Mouse (Mus musculus) brain, adult 2 months (tissue): ENCODE measurements around the gene Olfr461.
A peak's percentile ranks its signal among the peaks of the same experiment; 100 is the strongest.
"Not testable (repeated sequence)": the region's sequence is repeated elsewhere in the genome, so short reads cannot be mapped to it uniquely, and the experiment has no call there.

Source experiments
- DNase-seq: peaks from one replicate; pipeline ENCODE4 v3.0.0; 2011; ENCODE audit warnings: low read depth, low spot score

The Olfr461 gene

DNA sequence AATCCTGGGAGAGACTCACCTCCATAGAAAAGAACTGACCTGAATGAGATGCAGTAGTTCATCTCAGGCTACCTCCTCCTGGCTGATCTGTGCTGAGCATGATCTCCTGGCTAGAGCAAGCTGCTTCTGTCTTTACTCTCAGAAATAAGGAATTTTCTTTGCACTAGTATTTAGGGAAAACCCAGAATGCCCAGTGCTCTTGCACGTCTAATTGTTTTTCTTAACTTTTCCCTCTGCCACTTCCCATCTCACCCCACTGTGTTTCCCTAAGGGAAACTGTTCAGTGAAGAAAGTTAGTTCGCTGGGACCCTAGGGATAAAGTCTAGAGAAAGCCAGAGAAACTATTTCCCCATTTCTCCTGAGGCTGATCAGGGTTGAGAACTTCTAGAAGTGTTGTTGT lies at the start of gene Olfr461:
Olfr461 (minus strand) TSS at position 101 of the 400 bp plus-strand sequence.
- DNase-seq: no peak

DNA sequence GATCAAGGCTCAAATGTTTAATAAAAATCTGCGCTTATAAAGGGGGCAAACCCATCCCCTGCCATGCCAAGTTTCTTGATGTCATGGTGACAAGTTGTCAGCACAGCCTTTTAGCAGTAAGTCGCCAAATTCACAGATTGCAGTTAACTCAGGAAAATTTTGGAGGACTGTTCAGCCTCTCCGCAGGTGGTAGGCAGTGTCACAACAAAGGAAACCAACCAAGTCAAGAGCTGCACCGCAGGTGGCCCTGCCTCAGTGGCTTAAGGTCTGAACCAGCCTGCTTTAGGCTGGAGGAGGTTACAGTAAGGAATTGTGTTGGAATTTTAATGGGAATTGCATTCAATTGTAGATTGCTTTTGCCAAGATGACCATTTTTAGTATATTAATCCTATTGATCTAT lies 43.7 kb upstream of the Olfr461 start:
- not testable (repeated sequence) for DNase-seq

DNA sequence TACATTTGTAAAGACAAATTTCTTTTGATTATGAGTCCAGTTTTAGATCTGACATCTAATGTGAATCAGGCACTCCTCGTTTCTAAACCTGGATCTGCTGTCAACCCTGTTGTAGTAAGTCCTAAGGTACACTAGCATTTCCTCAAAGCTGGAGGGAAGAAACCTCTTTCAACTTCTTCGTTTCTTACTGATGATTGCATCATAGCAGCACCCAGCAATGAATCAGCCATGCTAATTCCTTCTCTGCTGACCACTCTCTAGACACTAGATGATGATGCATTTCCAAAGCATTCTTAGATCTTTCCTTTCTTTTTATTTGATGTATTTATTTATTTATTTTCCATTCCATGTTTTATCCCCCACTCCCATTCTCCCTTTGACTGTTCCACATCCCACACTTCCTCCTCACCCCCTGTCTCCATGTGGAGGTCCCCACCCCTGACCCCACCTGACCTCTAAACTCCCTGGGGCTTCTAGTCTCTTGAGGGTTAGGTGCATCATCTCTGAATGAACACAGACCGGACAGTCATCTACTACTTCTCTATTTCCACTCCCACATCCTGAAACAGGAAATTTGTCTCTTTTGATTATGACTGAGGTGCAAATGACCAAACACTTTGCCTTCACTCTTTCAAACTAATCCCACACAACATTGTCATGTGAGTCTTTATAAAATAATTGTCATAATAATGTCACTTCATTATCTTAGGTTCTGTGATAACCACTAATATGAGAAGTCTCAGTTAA lies 40.1 kb upstream of the Olfr461 start:
- no peak for DNase-seq

DNA sequence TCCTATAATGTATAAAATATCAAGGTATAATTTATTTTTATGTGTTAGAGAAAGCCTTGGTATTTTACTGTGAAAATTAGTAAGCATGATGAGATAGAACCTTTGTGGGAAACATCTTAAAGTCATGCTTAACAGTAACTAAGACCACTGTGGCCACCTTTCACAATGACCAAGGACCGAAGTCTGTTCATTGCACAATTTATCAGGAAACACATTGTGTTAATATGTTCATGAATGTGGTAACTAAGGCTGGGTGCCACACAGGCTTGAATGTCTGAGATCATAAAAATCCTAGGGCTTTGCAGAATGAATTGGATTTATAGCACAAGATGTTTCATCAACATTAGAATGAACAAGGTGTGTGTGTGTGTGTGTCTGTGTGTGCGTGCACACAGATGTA lies 33.5 kb upstream of the Olfr461 start:
- no peak for DNase-seq

DNA sequence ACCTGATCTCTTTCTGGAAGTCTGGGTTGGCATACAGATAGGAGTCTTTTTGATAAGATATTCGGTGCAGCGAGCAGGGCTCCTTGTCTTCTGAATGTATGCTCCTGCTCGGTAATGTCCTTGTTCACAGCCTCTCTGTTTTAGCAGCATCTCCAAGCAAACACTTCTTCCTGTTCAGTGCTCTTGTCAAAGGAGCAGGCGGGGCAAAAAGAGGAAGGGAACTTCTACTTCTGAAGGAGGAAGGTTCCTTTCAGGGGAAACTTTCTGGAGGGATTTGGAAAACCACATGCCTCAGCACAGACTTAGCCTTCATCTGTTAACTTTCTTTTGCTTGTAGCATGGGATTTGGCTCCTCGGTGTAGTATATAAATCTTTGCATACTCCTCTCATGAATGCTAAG lies 30.8 kb upstream of the Olfr461 start, which contains the start of gene Clec5a:
Clec5a (minus strand) TSS at position 177 of the 400 bp plus-strand sequence.
- peak; percentile 4 for DNase-seq

DNA sequence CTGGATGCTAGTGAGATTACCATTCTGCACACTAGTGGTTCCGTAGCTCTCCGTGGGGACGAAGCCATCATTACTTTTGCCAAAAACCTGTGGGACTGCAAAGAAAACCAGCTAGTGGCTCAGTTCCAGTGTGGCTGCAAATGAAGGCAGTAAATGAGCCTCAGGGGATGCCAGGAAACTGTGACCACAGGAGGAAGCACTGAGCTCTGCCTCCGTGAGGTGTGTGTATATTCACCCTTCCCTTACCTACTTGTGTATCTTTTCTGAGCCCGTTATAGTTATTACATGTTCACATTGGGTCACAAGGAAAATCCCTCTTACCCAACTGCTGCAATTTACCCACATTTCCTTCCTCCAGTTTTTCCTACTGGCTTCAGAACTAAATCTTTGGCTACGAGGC lies 29.5 kb upstream of the Olfr461 start:
- no peak for DNase-seq

DNA sequence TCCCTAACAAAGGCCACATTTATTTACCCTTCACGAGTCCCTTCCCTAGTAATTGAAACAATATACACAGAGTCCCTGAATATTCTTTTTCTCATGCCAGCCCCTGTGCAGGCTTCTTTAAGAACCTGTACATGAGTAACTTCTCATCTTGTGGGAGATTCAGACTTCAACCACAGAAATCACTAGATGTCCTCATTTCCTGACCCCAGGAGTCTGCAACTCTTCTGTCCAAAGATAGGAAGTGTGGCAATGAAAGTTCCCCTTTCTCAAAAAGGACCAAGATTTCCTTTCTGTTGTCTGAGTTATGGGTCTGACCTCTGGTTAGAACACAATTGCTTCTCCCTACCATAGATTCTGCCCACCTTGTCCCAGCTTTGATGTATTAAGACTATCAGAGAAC lies 21.5 kb upstream of the Olfr461 start:
- DNase-seq: peak; percentile 30

DNA sequence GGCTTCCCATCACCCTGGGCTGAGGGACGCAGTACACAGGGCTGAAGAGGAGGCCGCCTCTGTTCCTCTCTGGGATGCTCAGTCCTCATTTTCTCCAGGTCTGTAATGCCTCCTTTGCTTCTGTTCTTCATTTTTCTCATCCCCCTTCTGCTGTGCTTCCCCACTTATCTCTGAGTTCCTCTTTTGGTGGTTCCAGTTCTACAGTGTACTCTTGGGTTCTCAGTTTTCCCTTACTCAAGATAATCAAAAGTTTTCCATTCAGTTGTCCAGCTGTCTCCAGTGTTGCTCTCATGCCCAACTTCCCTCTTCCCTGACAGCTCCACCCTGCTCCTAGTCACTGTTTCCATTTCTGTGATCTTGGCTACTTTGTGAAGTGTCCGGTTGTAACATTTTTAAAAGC lies 18.8 kb upstream of the Olfr461 start:
- DNase-seq: peak; percentile 4

DNA sequence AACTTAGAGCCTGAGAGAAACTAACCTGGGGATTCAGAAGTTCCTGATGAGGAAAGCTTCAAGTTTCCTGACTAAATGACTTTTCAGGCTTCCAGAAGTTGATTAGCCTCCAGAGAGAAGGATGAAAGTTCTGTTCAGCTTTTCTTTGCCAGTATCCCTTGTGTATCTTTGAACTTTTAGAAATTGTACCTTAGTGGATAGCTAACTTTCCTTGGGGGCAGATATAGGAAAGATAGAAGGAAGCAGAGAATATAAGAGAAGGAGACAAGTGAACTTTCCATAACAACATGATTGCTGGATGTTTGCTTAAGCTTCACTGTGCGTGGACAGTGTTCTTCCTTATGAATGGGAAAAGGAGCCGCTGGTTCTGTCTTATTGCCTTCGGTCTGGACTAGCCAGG lies 14.3 kb upstream of the Olfr461 start, which contains the start of gene Olfr460:
Olfr460 (plus strand) TSS at position 301 of the 400 bp plus-strand sequence.
- no peak for DNase-seq

DNA sequence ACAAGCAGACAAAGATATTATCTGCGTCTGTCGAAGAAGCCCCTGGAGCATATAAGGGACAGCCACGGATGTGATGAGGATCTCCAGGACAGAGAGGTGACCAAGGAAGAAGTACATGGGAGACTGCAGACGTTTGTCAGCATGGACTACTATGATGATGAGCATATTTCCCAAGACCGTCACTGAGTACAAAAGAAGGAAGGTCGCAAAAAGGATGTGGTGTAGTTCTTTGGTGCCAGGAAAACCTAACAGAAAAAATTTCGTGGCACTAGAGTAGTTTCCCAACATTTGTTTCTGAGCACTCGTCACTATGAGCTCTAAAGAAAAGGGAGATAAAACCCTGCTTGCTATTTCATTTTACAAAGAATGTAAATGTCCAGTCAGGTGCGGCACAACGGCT lies 10.2 kb downstream of the Olfr461 start:
- DNase-seq: no peak

DNA sequence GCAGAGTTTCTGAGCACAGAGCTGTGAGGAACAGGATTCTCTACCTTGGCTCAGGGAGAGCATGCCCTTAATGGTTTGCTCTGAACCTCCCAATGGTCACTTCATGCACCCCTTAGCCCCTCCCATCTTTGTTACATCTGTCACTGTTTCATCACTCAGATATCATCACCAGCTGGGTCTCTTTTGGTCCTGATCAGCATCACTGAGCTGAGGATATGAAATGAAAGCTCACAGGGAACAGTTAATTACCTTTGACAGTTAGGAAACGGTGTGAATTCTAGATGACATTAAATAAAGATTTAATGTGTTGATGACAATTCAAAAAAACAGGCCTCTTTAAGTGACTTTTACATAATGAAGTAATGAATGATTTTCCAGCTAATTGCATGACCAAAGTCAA lies 35.4 kb downstream of the Olfr461 start, which contains the start of gene Prss37:
Prss37 (minus strand) TSS at position 101 of the 400 bp plus-strand sequence.
- DNase-seq: no peak

DNA sequence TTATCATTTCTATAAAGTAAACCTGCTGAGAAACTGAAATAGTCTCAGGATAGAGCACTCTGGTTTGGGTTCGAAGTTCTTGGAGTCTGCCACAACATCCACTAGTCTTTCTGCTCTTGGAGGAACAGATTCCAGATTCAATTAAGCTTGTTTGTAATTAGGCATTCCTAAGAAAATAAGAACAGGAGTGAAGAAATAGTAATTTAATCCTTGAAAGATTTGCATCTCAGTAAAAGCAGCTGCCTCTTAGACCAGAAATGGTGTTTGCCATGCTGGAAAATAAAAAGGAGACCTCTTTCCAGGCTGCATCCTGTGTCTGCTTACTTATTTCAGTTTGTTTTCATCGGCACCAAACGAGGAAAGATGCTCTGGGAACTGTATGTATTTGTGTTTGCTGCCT lies 61.6 kb downstream of the Olfr461 start, which contains the start of gene Tas2r108:
Tas2r108 (plus strand) TSS at position 301 of the 400 bp plus-strand sequence.
- DNase-seq: no peak
